Mouse (Mus musculus) erythroid progenitor cell, adult 5-6 weeks (primary cell): Measurements from ENCODE around the gene Pxmp4. TPM values are rescaled to one million over a fixed set of nuclear protein-coding genes. Genes with fewer than 3 reads are reported as not detected.

Experiments
- ATAC-seq: replicated peaks from 2 replicates; pipeline ENCODE4 v1.8.0; 2016; ENCODE audit warnings: moderate number of reproducible peaks, mild to moderate bottlenecking, moderate TSS enrichment, inconsistent platforms; ENCODE audit not compliant: poor library complexity, low FRiP score, severe bottlenecking
- total RNA-seq, 2 experiments: library from RNA; stranded (forward) in 1 of 2; stranded (reverse) in 1 of 2; fragments of 150-400 nt in 1 of 2; fragments of 186-747, 209-891 nt in 1 of 2; gene quantifications; 2 replicates each; pipeline versions ENCODE4 v1.2.3 to v1.2.4; 2015 to 2017; ENCODE audit warnings: low replicate concordance in 2 of 2

Pxmp4 gene
- total RNA-seq, 2 experiments from 2014 or later = 15.5 to 17.0 TPM

- no peak for ATAC-seq
Observed at GRCm38 (mm10) chr2:154614841-154615576, 11.5 kb upstream of the Pxmp4 start.

- ATAC-seq = peak; percentile 84
Observed at GRCm38 (mm10) chr2:154613118-154614115, 9.9 kb upstream of the Pxmp4 start, which contains the start of the genes Zfp341 and 4930519P11Rik. TSS of gene Zfp341 (plus strand) at chr2:154613297. TSS of gene 4930519P11Rik (minus strand) at chr2:154613437.

GRCm38 (mm10) chr2:154609050-154609767 lies 5.7 kb upstream of the Pxmp4 start:
- no peak for ATAC-seq

- ATAC-seq = no peak
Observed at GRCm38 (mm10) chr2:154606965-154607364, 3.5 kb upstream of the Pxmp4 start.

- ATAC-seq = peak; percentile 44
Observed at GRCm38 (mm10) chr2:154604156-154604555, 648 bp upstream of the Pxmp4 start.

GRCm38 (mm10) chr2:154603007-154603637 lies 386 bp downstream of the Pxmp4 start:
- 0 out of 2 replicates have a peak, but pooled peaks have one; percentile 10 for ATAC-seq

- ATAC-seq = no peak
Observed at GRCm38 (mm10) chr2:154601324-154601723, 2.2 kb downstream of the Pxmp4 start.

- ATAC-seq = no peak
Observed at GRCm38 (mm10) chr2:154600586-154600985, 2.9 kb downstream of the Pxmp4 start.

GRCm38 (mm10) chr2:154597399-154597798 lies 6.1 kb downstream of the Pxmp4 start:
- no peak for ATAC-seq

GRCm38 (mm10) chr2:154595775-154596174 lies 7.7 kb downstream of the Pxmp4 start:
- no peak for ATAC-seq

- ATAC-seq = peak; percentile 77
Observed at GRCm38 (mm10) chr2:154593025-154593424, 10.5 kb downstream of the Pxmp4 start.

GRCm38 (mm10) chr2:154591239-154591638 lies 12.3 kb downstream of the Pxmp4 start:
- ATAC-seq = no peak

GRCm38 (mm10) chr2:154589051-154589450 lies 14.5 kb downstream of the Pxmp4 start:
- ATAC-seq = no peak

- ATAC-seq = no peak
Observed at GRCm38 (mm10) chr2:154586405-154586804, 17.1 kb downstream of the Pxmp4 start.

GRCm38 (mm10) chr2:154584931-154585601 lies 18.4 kb downstream of the Pxmp4 start:
- no peak for ATAC-seq

GRCm38 (mm10) chr2:154583906-154584872 lies 19.3 kb downstream of the Pxmp4 start:
- no peak for ATAC-seq

- no peak for ATAC-seq
Observed at GRCm38 (mm10) chr2:154581421-154581820, 22.1 kb downstream of the Pxmp4 start.

- no peak for ATAC-seq
Observed at GRCm38 (mm10) chr2:154580586-154580985, 22.9 kb downstream of the Pxmp4 start.
